Mouse (Mus musculus): ENCODE data around the gene Cdk4.

Gene Cdk4

GRCm38 (mm10) chr10:127063239-127063872, at the start of gene Cdk4:
Gene Cdk4, plus strand, starts transcription at chr10:127063534.
- in situ Hi-C loops (cut with MboI), result no loop called here

- in situ Hi-C loops (cut with MboI), result no loop called here
Observed at GRCm38 (mm10) chr10:127016488-127016887, 46.8 kb upstream of the Cdk4 start.

DNA sequence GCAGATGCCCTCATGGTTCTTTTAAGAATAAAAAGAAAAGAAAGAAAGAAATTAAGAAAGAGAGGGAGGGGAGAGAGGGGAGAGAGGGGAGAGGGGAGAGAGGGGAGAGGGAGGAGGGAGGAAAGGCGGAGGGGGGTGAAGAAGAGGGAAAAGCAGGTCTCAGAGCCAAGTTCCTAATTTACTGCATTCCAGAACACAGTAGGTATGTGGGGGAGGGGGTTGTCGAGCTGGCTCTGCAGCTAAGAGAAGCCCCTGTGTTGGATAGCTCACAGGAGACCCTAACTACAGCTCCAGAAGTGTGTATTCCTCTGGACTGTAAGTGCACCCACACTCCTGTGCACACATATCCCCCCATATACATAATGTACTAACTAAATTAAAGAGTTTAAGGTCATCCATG, 46.3 kb upstream of the Cdk4 start:
- in situ Hi-C loops (cut with MboI), result no loop called here

- in situ Hi-C loops (cut with MboI), result no loop called here
Observed at GRCm38 (mm10) chr10:127018422-127018821, 44.9 kb upstream of the Cdk4 start.

GRCm38 (mm10) chr10:127030336-127031296, 32.7 kb upstream of the Cdk4 start, which contains the start of gene Tsfm:
Gene Tsfm, minus strand, starts transcription at chr10:127030840.
- in situ Hi-C loops (cut with MboI), result loop anchor here (10.0 kb wide), 1 partner anchor 116 kb away; no protein-coding TSS in a partner anchor

- in situ Hi-C loops (cut with MboI), result loop anchor here (10.0 kb wide), 1 partner anchor 119 kb away; no protein-coding TSS in a partner anchor
Observed at GRCm38 (mm10) chr10:127033301-127033741, 30.0 kb upstream of the Cdk4 start.

DNA sequence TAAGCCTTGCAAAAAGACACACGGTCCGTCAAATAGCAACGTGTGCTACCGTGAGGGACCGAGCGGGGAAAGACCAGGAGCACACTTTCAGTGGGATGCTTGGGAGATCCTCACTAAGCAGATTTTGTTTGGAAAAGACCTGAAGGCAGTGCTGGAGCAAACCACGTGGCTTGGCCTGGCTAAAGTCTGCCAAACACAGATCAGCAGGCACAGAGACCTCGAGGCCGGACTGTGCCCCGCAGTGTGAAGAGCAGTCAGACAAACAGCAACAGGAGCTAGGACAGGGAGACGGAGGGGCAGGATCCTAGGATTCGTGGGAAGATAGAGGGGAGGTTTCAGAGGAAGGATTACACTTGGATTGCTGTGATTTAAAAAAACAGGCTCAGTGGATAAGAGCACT, 27.1 kb upstream of the Cdk4 start:
- in situ Hi-C loops (cut with MboI), result loop anchor here (10.0 kb wide), 1 partner anchor 121 kb away; no protein-coding TSS in a partner anchor

DNA sequence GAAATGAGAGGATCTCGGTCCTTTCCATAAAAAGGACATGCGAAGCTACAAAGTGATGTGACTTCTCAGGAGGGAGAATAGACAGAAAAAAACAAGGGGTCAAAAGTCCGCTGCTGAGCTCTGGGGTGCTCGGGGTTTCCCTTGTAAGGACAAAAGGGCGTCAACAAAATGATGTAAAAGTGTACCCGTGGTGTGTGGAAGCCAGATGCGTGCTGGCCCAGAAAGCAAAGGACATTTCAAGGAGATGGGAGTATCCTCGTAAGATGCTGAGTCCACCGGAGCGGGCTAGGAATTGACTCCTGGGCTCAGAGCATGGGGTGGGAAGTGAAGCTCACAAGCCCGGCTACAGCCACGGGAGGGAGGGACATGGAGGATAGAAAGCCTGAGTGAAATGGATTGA, 25.7 kb upstream of the Cdk4 start:
- in situ Hi-C loops (cut with MboI), result loop anchor here (10.0 kb wide), 1 partner anchor 123 kb away; no protein-coding TSS in a partner anchor

GRCm38 (mm10) chr10:127040569-127041214, 22.6 kb upstream of the Cdk4 start:
- in situ Hi-C loops (cut with MboI), result no loop called here

GRCm38 (mm10) chr10:127041274-127041766, 22.0 kb upstream of the Cdk4 start, which contains the start of the genes Mettl1 and Eef1akmt3:
Gene Mettl1, plus strand, starts transcription at chr10:127041414.
Gene Eef1akmt3, minus strand, starts transcription at chr10:127041513.
- in situ Hi-C loops (cut with MboI), result no loop called here

DNA sequence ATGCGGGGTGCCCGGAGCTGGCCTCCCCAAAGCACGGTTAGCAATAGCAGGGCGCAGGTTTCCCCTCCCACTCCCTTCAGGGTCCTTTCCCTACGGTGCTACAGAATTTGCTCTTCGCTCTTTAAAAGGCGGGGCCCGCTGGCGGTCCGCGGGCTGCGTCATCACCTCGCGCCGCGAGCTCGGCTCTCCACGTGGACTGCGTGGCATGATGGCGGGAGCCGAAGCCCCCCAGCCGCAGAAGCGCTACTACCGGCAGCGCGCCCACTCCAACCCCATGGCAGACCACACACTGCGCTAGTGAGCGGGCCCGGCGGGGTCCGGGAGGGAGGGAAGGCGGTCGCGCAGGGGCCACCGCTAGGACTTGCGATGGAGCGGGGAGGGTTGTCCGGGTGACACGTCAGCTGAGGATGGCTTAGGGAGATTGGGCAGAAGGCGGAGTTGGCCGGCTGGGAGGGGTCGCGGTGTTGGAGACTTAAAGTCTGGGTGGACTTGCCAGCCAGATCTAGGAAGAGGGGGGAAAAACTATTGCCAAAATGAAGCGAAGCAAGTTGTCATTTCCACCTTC, 21.5 kb upstream of the Cdk4 start:
- in situ Hi-C loops (cut with MboI), result no loop called here

- in situ Hi-C loops (cut with MboI), result no loop called here
Observed at GRCm38 (mm10) chr10:127042468-127043115, 20.7 kb upstream of the Cdk4 start.

GRCm38 (mm10) chr10:127043187-127043586, 20.1 kb upstream of the Cdk4 start:
- in situ Hi-C loops (cut with MboI), result no loop called here

GRCm38 (mm10) chr10:127047954-127048353, 15.4 kb upstream of the Cdk4 start, which contains the start of gene Cyp27b1:
Gene Cyp27b1, plus strand, starts transcription at chr10:127048250.
- in situ Hi-C loops (cut with MboI), result no loop called here

GRCm38 (mm10) chr10:127048608-127049394, 14.5 kb upstream of the Cdk4 start:
- in situ Hi-C loops (cut with MboI), result no loop called here

GRCm38 (mm10) chr10:127049395-127050118, 13.8 kb upstream of the Cdk4 start:
- in situ Hi-C loops (cut with MboI), result no loop called here

DNA sequence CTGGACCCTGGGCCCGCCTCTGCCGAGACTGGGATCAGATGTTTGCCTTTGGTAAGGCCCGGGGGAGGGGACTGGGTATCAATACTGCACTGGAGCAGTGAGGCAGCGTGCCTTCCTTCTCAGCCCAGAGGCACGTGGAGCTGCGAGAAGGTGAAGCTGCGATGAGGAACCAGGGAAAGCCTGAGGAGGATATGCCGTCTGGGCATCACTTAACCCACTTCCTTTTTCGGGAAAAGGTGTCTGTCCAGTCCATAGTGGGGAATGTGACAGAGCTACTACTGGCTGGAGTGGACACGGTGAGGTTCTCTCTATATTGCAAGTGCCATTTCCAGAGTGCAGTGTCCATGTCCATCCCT, 13.2 kb upstream of the Cdk4 start:
- in situ Hi-C loops (cut with MboI), result no loop called here

- in situ Hi-C loops (cut with MboI), result no loop called here
Observed at GRCm38 (mm10) chr10:127054646-127055045, 8.7 kb upstream of the Cdk4 start.

DNA sequence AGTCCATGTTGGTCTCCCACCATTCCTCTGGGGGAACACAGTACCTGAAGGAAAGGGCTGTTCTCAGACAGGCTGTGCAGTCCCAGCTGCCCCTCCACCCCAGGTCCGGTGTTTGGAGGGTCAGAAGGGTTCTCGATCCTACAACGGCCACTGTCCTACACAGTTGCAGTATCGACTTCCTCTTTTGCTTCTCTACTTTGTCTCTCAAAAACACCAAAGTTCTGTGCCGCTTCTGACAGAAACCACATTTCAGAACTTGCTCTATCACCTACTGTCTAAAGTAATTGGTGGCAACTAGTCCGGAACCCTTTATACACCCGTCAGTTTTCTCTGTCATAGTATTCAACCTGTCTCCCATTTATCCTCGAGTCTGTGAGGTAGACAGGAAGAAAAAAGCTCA, 7.9 kb upstream of the Cdk4 start:
- in situ Hi-C loops (cut with MboI), result no loop called here
